Mouse (Mus musculus): ENCODE measurements around the gene Pde1c.

Pde1c gene

DNA sequence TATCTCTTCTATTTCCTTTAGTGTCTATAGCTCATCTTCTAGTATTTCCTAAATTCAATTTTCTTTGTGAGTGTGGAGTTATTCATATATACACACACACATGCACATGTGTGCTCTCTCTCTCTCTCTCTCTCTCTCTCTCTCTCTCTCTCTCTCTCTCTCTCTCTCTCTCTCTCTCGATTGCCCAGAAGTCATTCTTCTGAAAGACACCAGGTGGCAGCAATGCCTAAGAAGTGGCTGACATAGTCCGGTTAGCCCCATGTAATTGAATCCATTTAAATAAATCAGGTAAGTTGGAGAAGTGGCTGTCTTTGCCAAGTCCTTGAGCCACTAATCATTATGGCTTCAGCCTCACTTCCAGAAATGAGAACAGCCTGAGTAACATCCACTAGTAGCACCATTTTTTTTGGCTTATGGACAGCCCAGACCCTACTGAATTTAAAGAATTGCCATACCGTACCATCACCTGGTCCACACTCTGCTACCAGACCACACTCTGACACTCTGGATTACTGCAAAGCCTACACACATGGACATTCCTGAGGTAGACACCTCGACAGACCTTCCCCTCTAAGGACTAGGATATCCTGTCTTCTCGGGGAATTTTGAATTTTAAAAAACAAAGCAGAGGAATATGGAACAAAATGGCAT, 502.1 kb downstream of the Pde1c start:
- no peak for DNase-seq

GRCm38 (mm10) chr6:56063736-56064135, 505.2 kb downstream of the Pde1c start:
- no peak for DNase-seq

- DNase-seq, result no peak
These were observed 519.8 kb downstream of the Pde1c start for GRCm38 (mm10) chr6:56049104-56049503.

DNA sequence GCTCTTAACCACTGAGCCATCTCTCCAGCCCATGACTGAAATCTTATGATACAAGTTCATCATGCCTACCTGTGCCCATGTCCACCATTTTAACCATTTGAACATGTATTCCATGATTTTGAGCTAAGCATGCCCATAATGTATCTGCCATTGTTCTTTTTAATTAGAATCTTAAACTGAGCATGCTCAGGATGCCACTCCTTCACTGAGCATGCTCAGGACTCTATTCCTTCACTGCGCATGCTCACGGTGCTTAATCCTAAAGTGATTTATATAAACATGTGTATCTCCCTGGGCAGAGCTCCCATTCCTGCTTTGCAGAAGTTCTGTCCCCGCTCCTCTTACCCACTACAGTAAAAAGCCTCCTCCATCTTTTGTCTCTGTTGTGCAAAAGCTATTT, 520.3 kb downstream of the Pde1c start:
- no peak for DNase-seq

DNA sequence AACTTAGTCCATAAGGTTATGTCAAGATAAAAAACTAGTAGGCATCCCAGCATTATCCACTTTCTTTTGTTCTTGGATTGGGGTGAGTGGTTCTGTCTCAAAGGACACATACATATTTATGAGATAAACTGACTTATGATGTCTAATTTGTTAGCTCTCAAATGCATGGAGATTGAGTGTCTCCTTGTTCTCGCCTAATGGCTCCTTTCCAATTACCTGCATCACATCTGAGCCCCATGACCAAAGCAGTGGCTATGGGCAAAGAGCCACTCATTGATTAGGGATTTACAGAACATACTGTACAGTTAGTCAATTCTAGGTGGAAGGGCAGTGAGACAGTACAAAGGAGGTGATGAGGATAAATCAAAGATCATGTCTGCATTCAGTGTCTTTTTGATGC, 524.2 kb downstream of the Pde1c start:
- no peak for DNase-seq

GRCm38 (mm10) chr6:56044270-56044669, 524.6 kb downstream of the Pde1c start:
- DNase-seq, result no peak

- no peak for DNase-seq
These were observed 529.3 kb downstream of the Pde1c start for GRCm38 (mm10) chr6:56039476-56040055.

DNA sequence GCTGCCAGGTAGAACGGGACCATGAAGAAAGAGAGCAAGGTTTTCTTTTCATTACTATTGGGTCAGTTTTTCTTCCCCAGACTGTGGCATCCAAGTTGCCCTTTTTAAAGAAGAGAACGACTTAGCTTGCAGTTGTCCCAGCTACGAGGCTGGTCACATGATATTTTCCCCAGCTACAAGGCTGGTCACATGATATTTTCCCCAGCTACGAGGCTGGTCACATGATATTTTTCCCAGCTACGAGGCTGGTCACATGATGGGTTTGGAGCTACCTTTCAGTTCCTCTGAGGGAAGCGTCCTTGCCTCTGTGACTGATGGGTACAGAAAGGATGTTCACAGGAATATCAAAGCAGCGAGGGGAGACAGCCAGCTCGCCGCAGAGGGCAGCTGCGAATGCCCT, 533.8 kb downstream of the Pde1c start:
- DNase-seq, result no peak

DNA sequence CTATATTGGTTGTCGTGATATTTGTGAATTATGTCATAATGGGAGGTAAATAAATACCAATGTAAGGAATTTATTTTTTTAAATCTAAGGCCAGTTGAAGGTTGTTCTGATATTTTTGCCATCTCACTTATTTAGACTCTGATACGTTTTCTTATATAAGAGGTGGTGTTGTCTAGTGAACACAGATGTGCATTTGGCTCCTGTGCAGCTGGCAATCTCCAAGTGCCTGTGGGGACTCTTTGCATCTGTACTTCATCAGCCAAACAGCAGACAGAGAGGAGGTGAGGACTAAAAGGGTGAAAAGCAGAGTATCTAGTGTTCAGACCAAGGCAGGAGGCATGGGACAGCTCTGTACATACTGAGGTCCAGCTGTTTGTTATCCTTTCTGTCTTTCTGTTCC, 536.7 kb downstream of the Pde1c start:
- no peak for DNase-seq

- DNase-seq, result no peak
These were observed 538.9 kb downstream of the Pde1c start for GRCm38 (mm10) chr6:56029986-56030385.

- DNase-seq, result no peak
These were observed 540.9 kb downstream of the Pde1c start for GRCm38 (mm10) chr6:56027966-56028365.

DNA sequence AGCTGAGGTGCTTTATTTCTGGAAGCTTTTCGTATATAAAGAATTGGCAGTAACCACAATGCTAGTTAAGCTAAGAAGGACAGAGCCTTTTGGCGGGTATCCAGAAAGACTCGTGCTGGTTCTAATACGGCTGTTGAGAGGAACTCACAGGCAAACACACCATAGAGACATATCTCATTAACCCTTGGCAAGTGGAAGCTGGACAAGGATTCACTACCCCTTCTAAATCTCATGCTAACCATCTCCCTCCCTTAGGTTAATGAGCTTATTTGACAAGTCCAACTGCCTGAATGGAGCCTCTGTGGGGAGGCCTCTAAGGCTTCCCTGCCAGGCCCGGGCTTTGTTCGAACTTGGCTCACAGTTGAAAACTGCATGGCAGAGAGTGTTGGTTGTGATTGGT, 541.6 kb downstream of the Pde1c start:
- no peak for DNase-seq

DNA sequence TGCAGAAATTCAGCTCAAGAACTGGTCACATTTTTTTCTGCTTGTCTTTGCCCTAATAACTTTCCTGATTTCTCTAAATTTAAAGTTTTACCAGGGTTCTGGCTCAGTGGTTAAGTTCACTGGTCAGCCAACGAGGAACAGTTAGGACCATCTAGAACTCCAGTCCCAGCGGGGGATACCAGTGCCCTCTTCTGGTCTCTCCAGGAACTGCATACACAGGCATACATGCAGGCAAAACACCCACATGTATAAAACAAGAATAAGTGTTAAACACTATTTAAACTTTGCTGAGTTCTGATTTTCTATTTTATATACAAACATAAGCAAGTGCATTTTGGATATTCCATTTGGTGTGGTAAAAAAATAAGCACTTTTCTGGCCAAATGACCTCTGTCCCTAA, 543.4 kb downstream of the Pde1c start:
- no peak for DNase-seq

All from spleen, adult 18-20 months (tissue).